Mouse (Mus musculus) ES-Bruce4 (cell line): Measurements from ENCODE around the gene Bud31. TPM values are rescaled to one million over a fixed set of nuclear protein-coding genes. Genes with fewer than 3 reads are reported as not detected.

Experiments used
- H3K27ac ChIP-seq: 2 replicates; pipeline ENCODE4 v1.5.1; 2012; ENCODE audit warnings: low read length, inconsistent platforms; ENCODE audit not compliant: insufficient read depth
- H3K27me3 ChIP-seq: 2 replicates; pipeline ENCODE4 v1.6.1; 2012; ENCODE audit warnings: mild to moderate bottlenecking, low read length, inconsistent platforms; ENCODE audit not compliant: control insufficient read depth, poor library complexity, insufficient read depth, severe bottlenecking
- H3K36me3 ChIP-seq: 2 replicates; pipeline ENCODE4 v1.6.1; 2012; ENCODE audit warnings: inconsistent platforms, mild to moderate bottlenecking, low read length, moderate library complexity; ENCODE audit not compliant: control insufficient read depth, poor library complexity, insufficient read depth, severe bottlenecking
- H3K4me1 ChIP-seq: one replicate; pipeline ENCODE4 v1.8.1; 2011; ENCODE audit warnings: low read length; ENCODE audit not compliant: control insufficient read depth, insufficient read depth
- H3K4me3 ChIP-seq: 2 replicates; pipeline ENCODE4 v1.5.1; 2011; ENCODE audit warnings: low read depth, mild to moderate bottlenecking, low read length
- H3K9ac ChIP-seq: 2 replicates; pipeline ENCODE4 v1.6.1; 2012; ENCODE audit warnings: low read depth, mild to moderate bottlenecking, inconsistent platforms; ENCODE audit not compliant: poor library complexity, severe bottlenecking
- H3K9me3 ChIP-seq: replicated peaks from 2 replicates; pipeline ENCODE4 v1.6.1; 2012; ENCODE audit warnings: mild to moderate bottlenecking, low read length, inconsistent platforms; ENCODE audit not compliant: control insufficient read depth, poor library complexity, insufficient read depth, severe bottlenecking
- CTCF ChIP-seq: IDR thresholded peaks from one replicate; pipeline ENCODE4 v1.8.1; 2011; ENCODE audit warnings: low read depth, low read length
- EP300 ChIP-seq: IDR thresholded peaks from 2 replicates; pipeline ENCODE4 v1.6.1; 2011; ENCODE audit warnings: low read depth, low read length; ENCODE audit not compliant: insufficient read depth
- POLR2A ChIP-seq: IDR thresholded peaks from one replicate; pipeline ENCODE4 v1.8.1; 2011; ENCODE audit warnings: low read length; ENCODE audit not compliant: insufficient read depth
- polyA plus RNA-seq: library from polyadenylated mRNA; stranded (reverse); fragments of >200 nt; gene quantifications from 2 replicates; pipeline ENCODE4 v1.2.4, GENCODE M21; 2011; ENCODE audit warnings: low read depth; ENCODE audit not compliant: missing spikeins, insufficient read depth, insufficient read length

Bud31 gene
- polyA plus RNA-seq, 1 experiment = 104 TPM

- no peak overlapping the region for H3K9ac ChIP-seq
- H3K36me3 ChIP-seq = peaks cover 57% of the 10 kb centered on the region
- no peak overlapping the region for H3K27ac ChIP-seq
- no peaks in the 10 kb centered on the region for H3K9me3 ChIP-seq
- TF ChIP-seq EP300 = no peak
- no peak for TF ChIP-seq CTCF
- TF ChIP-seq POLR2A = no peak
- H3K4me1 ChIP-seq = no peaks in the 10 kb centered on the region
- H3K27me3 ChIP-seq = no peaks in the 10 kb centered on the region
- no peak overlapping the region for H3K4me3 ChIP-seq
Measured at GRCm38 (mm10) chr5:145178461-145178980, 38.4 kb downstream of the Bud31 start.

DNA sequence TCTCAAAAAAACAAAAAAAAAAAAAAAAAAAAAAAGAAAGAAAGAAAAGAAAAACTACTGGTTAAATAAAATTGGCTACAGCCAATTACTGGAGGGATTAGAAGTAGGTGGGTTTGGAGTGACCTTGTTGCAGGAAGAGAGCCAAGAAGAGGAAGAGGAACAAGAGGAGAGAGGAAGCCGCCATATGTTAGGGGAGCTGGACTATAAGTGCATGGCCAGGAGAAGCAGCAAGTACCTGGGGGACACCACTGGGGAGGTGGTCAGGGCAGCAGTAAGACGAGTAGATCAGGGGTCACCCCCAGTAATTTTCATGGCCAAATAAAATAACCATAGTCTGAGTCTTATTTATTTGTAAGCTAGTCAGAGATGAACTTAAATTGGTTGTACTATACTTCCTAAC lies 45.1 kb downstream of the Bud31 start:
- no peak overlapping the region for H3K9ac ChIP-seq
- TF ChIP-seq CTCF = no peak
- TF ChIP-seq POLR2A = no peak
- TF ChIP-seq EP300 = no peak

DNA sequence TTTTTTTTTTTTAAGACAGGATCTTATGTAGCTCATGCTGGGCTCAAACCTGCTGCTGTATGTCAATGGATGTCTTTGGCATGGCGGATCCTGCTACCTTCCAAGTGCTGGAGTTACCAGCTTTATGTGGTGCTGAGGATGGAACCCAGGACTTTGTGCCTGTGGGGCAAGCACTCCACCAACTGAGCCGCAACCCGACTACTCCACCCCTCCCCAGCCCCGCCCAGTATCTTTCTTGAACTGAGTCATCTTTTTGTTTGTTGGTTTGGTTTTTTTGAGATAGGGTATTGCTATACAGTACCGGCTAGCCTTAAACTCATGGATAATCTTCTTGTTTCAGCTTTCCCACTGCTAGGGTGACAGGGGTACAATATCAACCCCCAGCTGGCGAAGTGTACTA lies 49.3 kb downstream of the Bud31 start:
- no peak overlapping the region for H3K9ac ChIP-seq
- no peaks in the 10 kb centered on the region for H3K4me1 ChIP-seq
- no peak for TF ChIP-seq POLR2A
- TF ChIP-seq CTCF = no peak
- TF ChIP-seq EP300 = no peak
- no peaks in the 10 kb centered on the region for H3K9me3 ChIP-seq
- no peak overlapping the region for H3K4me3 ChIP-seq
- peaks cover 30% of the 10 kb centered on the region for H3K36me3 ChIP-seq
- no peak overlapping the region for H3K27ac ChIP-seq
- no peaks in the 10 kb centered on the region for H3K27me3 ChIP-seq

More for the DNA sequence above, 45.1 kb downstream of the Bud31 start:
- no peaks in the 10 kb centered on the region for H3K27me3 ChIP-seq
- no peak overlapping the region for H3K27ac ChIP-seq
- no peaks in the 10 kb centered on the region for H3K9me3 ChIP-seq
- H3K36me3 ChIP-seq = peaks cover 58% of the 10 kb centered on the region
- no peaks in the 10 kb centered on the region for H3K4me1 ChIP-seq
- H3K4me3 ChIP-seq = no peak overlapping the region

DNA sequence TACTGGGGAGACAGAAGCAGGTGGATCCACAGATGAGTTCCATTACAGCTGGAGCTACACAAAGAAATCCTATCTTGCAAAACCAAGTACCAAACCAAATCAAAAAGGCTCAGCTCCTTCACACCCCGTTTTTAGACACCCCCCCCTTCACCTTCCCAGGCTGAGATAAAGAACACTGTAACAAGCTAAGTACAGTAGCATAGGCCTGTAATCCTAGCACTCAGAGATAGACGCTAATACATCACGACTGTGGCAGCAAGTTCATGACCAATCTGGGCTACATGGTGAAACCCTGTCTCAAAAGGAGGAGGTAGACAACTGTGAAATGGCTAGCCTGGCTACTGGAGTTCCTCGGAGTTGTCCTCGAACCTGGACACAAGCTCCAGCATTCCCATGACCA lies 50.2 kb downstream of the Bud31 start:
- Histone ChIP-seq H3K27ac (no peak overlapping the region), H3K36me3 (peaks cover 27% of the 10 kb centered on the region), H3K9ac (peak overlapping the region; percentile 85), H3K4me1 (no peaks in the 10 kb centered on the region), H3K27me3 (no peaks in the 10 kb centered on the region), H3K9me3 (no peaks in the 10 kb centered on the region), H3K4me3 (peak overlapping the region; percentile 96)
- TF ChIP-seq CTCF = no peak
- no peak for TF ChIP-seq EP300
- no peak for TF ChIP-seq POLR2A

GRCm38 (mm10) chr5:145190875-145191798 lies 51.0 kb downstream of the Bud31 start:
- no peaks in the 10 kb centered on the region for H3K9me3 ChIP-seq
- TF ChIP-seq CTCF = no peak
- peak; percentile 26; the same call in 1 of the 2 replicates for TF ChIP-seq EP300
- TF ChIP-seq POLR2A = peak; percentile 80
- H3K27ac ChIP-seq = peak overlapping the region; percentile 94
- no peaks in the 10 kb centered on the region for H3K27me3 ChIP-seq
- peak overlapping the region; percentile 96 for H3K4me3 ChIP-seq
- peaks cover 22% of the 10 kb centered on the region for H3K36me3 ChIP-seq
- no peaks in the 10 kb centered on the region for H3K4me1 ChIP-seq
- peak overlapping the region; percentile 85 for H3K9ac ChIP-seq

GRCm38 (mm10) chr5:145191962-145192361 lies 51.8 kb downstream of the Bud31 start, which contains the start of gene Atp5j2:
Gene Atp5j2, minus strand, starts transcription at chr5:145192062.
- Histone ChIP-seq H3K9ac (peak within 1 kb of the TSS; percentile 85), H3K36me3 (peaks cover 14% of the 10 kb centered on the region), H3K4me1 (no peaks in the 10 kb centered on the region), H3K4me3 (peak within 1 kb of the TSS; percentile 96), H3K27ac (peak within 1 kb of the TSS; percentile 94), H3K9me3 (no peaks in the 10 kb centered on the region), H3K27me3 (no peaks in the 10 kb centered on the region)
- TF ChIP-seq POLR2A = no peak
- TF ChIP-seq CTCF = no peak
- no peak for TF ChIP-seq EP300

Other genes starting within 250 kb of the Bud31 start
- gene Smurf1, start 174.5 kb upstream of the Bud31 start, polyA plus RNA-seq = 18.4 and 19.7 TPM in 2 replicates
- gene Gm4871, start 107.6 kb upstream of the Bud31 start, polyA plus RNA-seq = not detected in 2 replicates
- gene 1700018F24Rik, start 97.4 kb upstream of the Bud31 start, polyA plus RNA-seq = not detected in 2 replicates
- gene Arpc1a, start 56.5 kb upstream of the Bud31 start, polyA plus RNA-seq = 110 and 123 TPM in 2 replicates
- not detected in 2 replicates for gene Kpna7, start 56.3 kb upstream of the Bud31 start, polyA plus RNA-seq
- 92.3 and 108 TPM in 2 replicates for gene Arpc1b, start 26.1 kb upstream of the Bud31 start, polyA plus RNA-seq
- gene Pdap1, start 124 bp upstream of the Bud31 start, polyA plus RNA-seq = 229 and 237 TPM in 2 replicates
- 14.1 and 17.1 TPM in 2 replicates for gene Ptcd1, start 26.7 kb downstream of the Bud31 start, polyA plus RNA-seq
- 47.9 and 49.6 TPM in 2 replicates for gene Cpsf4, start 26.9 kb downstream of the Bud31 start, polyA plus RNA-seq
- 300 and 316 TPM in 2 replicates for gene Atp5j2, start 51.7 kb downstream of the Bud31 start, polyA plus RNA-seq
- 3.9 and 6.0 TPM in 2 replicates for gene Zkscan14, start 61.5 kb downstream of the Bud31 start, polyA plus RNA-seq
- 20.3 and 20.4 TPM in 2 replicates for gene Zkscan5, start 64.2 kb downstream of the Bud31 start, polyA plus RNA-seq
- gene Zfp655, start 91.4 kb downstream of the Bud31 start, polyA plus RNA-seq = 72.0 and 79.3 TPM in 2 replicates
- gene Zscan25, start 140.1 kb downstream of the Bud31 start, polyA plus RNA-seq = 7.7 and 13.5 TPM in 2 replicates
- not detected in 2 replicates for gene Cyp3a57, start 204.9 kb downstream of the Bud31 start, polyA plus RNA-seq